Mouse (Mus musculus): ENCODE data around the gene Parp16.

The Parp16 gene

GRCm38 (mm10) chr9:65195053-65195452 lies at the start of gene Parp16:
Parp16 (plus strand) TSS chr9:65195353.
- no peak for DNase-seq

GRCm38 (mm10) chr9:65146001-65146400 lies 49.2 kb upstream of the Parp16 start:
- no peak for DNase-seq

- no peak for DNase-seq
Measured at GRCm38 (mm10) chr9:65148507-65148906, 46.6 kb upstream of the Parp16 start.

GRCm38 (mm10) chr9:65152711-65153330 lies 42.3 kb upstream of the Parp16 start:
- DNase-seq, result no peak

- DNase-seq, result no peak
Measured at GRCm38 (mm10) chr9:65153331-65153711, 41.8 kb upstream of the Parp16 start.

- DNase-seq, result no peak
Measured at GRCm38 (mm10) chr9:65154692-65155455, 40.3 kb upstream of the Parp16 start.

- DNase-seq, result no peak
Measured at GRCm38 (mm10) chr9:65156604-65157003, 38.5 kb upstream of the Parp16 start.

- no peak for DNase-seq
Measured at GRCm38 (mm10) chr9:65157631-65158030, 37.5 kb upstream of the Parp16 start.

- DNase-seq, result no peak
Measured at GRCm38 (mm10) chr9:65161188-65161587, 34.0 kb upstream of the Parp16 start.

GRCm38 (mm10) chr9:65161881-65162280 lies 33.3 kb upstream of the Parp16 start:
- DNase-seq, result no peak

- no peak for DNase-seq
Measured at GRCm38 (mm10) chr9:65162711-65163639, 32.2 kb upstream of the Parp16 start.

GRCm38 (mm10) chr9:65164870-65165269 lies 30.3 kb upstream of the Parp16 start:
- DNase-seq, result peak; percentile 15

GRCm38 (mm10) chr9:65166386-65166785 lies 28.8 kb upstream of the Parp16 start:
- no peak for DNase-seq

GRCm38 (mm10) chr9:65168534-65168933 lies 26.6 kb upstream of the Parp16 start:
- DNase-seq, result no peak

GRCm38 (mm10) chr9:65168952-65169351 lies 26.2 kb upstream of the Parp16 start:
- DNase-seq, result no peak

GRCm38 (mm10) chr9:65172654-65173053 lies 22.5 kb upstream of the Parp16 start:
- DNase-seq, result no peak

GRCm38 (mm10) chr9:65175234-65175938 lies 19.8 kb upstream of the Parp16 start:
- DNase-seq, result no peak

- DNase-seq, result no peak
Measured at GRCm38 (mm10) chr9:65175939-65176871, 18.9 kb upstream of the Parp16 start.

GRCm38 (mm10) chr9:65177497-65177896 lies 17.7 kb upstream of the Parp16 start:
- no peak for DNase-seq

- no peak for DNase-seq
Measured at GRCm38 (mm10) chr9:65177912-65178311, 17.2 kb upstream of the Parp16 start.

Data from lung, postnatal 36 days (tissue).